Mouse (Mus musculus) liver, adult 2 months (tissue): ENCODE results near the gene Kdsr. TPM values are rescaled to one million over a fixed set of nuclear protein-coding genes. Genes with fewer than 3 reads are reported as not detected.

Source experiments
- DNase-seq: peaks from one replicate; pipeline ENCODE4 v3.0.0-alpha.2; 2011; ENCODE audit warnings: low read depth, low spot score; ENCODE audit errors: extremely low read depth
- H3K27ac ChIP-seq: fragments of 200-500 bp; replicated peaks from 2 replicates; pipeline ENCODE4 v1.5.1; 2012; ENCODE audit warnings: low read depth, mild to moderate bottlenecking, control low read depth, inconsistent platforms, low read length; ENCODE audit not compliant: insufficient read depth
- H3K27me3 ChIP-seq: fragments of 200-500 bp; 2 replicates; pipeline ENCODE4 v1.6.1; 2012; ENCODE audit warnings: mild to moderate bottlenecking, moderate library complexity, low read length, inconsistent platforms; ENCODE audit not compliant: control insufficient read depth, insufficient read depth
- H3K36me3 ChIP-seq: fragments of 200-500 bp; 2 replicates; pipeline ENCODE4 v1.6.1; 2012; ENCODE audit warnings: low read length, inconsistent platforms; ENCODE audit not compliant: control insufficient read depth, insufficient read depth
- H3K4me1 ChIP-seq: fragments of 200-500 bp; 2 replicates; pipeline ENCODE4 v1.6.1; 2011; ENCODE audit warnings: low read length; ENCODE audit not compliant: control insufficient read depth, insufficient read depth
- H3K4me3 ChIP-seq: fragments of 200-500 bp; 2 replicates; pipeline ENCODE4 v1.5.1; 2011; ENCODE audit warnings: low read depth, mild to moderate bottlenecking, control low read depth, low read length, moderate library complexity; ENCODE audit not compliant: insufficient read depth
- H3K79me2 ChIP-seq: fragments of 200-500 bp; 2 replicates; pipeline ENCODE4 v1.6.1; 2012; ENCODE audit warnings: inconsistent platforms, mild to moderate bottlenecking, low read length, moderate library complexity; ENCODE audit not compliant: control insufficient read depth, insufficient read depth
- H3K9ac ChIP-seq: fragments of 200-500 bp; 2 replicates; pipeline ENCODE4 v1.6.1; 2012; ENCODE audit warnings: low read depth, mild to moderate bottlenecking, control low read depth, inconsistent platforms, low read length
- CTCF ChIP-seq: fragments of 200-500 bp; IDR thresholded peaks from 2 replicates; pipeline ENCODE4 v1.5.1; 2011; ENCODE audit warnings: low read depth, low read length, control low read depth
- POLR2A ChIP-seq: fragments of 200-500 bp; IDR thresholded peaks from 2 replicates; pipeline ENCODE4 v1.6.1; 2011; ENCODE audit warnings: low read length, control low read depth; ENCODE audit not compliant: insufficient read depth; ENCODE audit errors: extremely low read depth
- WGBS: fragments of 180-500 bp; shearing (Covaris S2); methylation state at CpG from one replicate; pipeline ENCODE4 v1.1.7; 2018; 5-methylcytosine and 5-hydroxymethylcytosine counted together
- polyA plus RNA-seq: library from polyadenylated mRNA; depleted of rRNA; stranded (reverse); fragments of >200 nt; gene quantifications from 2 replicates; pipeline ENCODE4 v1.2.3, GENCODE M21; 2012
- total RNA-seq: library from RNA; depleted of rRNA; stranded (reverse); fragments of >200 nt; gene quantifications from 2 replicates; pipeline ENCODE4 v1.2.3, GENCODE M21; 2014

Kdsr gene
- total and polyA plus RNA-seq, 2 experiments, result 10.4 to 10.5 TPM

GRCm38 (mm10) chr1:106715111-106716083 lies 44.1 kb downstream of the Kdsr start:
- WGBS, result 87% methylated on average over 13 of the region's 13 CpGs

DNA sequence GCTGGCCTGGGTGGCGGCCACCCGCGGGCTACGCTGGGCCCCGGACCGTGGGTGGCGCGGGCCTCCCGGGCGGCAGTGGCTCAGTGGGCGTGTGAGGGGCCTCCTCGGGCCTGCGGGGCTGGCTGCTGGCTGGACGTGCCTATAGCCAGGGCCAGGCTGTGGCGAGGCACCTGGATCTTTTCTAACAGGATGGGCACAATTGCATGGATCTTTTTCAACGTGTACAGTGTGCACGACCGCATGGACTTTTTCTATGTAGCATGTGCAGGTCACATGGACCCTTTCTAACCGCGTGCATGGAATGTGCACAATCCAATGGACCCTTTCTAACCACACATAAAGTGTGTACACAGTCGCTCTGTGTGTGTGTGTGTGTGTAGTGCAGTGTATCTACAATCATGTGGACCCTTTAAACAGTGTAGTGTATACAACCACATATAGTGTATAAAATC lies 45.0 kb downstream of the Kdsr start:
- peak overlapping the region; percentile 93 for H3K9ac ChIP-seq
- H3K4me3 ChIP-seq, result peak overlapping the region; percentile 80
- 6% methylated on average over 21 of the region's 21 CpGs for WGBS
- no peaks in the 10 kb centered on the region for H3K36me3 ChIP-seq
- H3K27me3 ChIP-seq, result peaks cover 3% of the 10 kb centered on the region; the same call in 1 of the 2 replicates
- DNase-seq, result no peak
- TF ChIP-seq POLR2A, result no peak
- no peak for TF ChIP-seq CTCF
- no peaks in the 10 kb centered on the region; the same call in 1 of the 2 replicates for H3K4me1 ChIP-seq
- no peaks in the 10 kb centered on the region for H3K79me2 ChIP-seq
- no peak overlapping the region for H3K27ac ChIP-seq

More at GRCm38 (mm10) chr1:106715111-106716083, 44.1 kb downstream of the Kdsr start:
- H3K27ac ChIP-seq, result no peak overlapping the region
- H3K27me3 ChIP-seq, result peaks cover 3% of the 10 kb centered on the region; the same call in 1 of the 2 replicates
- H3K36me3 ChIP-seq, result no peaks in the 10 kb centered on the region; the same call in 1 of the 2 replicates
- no peak overlapping the region for H3K4me3 ChIP-seq
- no peaks in the 10 kb centered on the region; the same call in 1 of the 2 replicates for H3K4me1 ChIP-seq
- DNase-seq, result no peak
- TF ChIP-seq POLR2A, result no peak
- TF ChIP-seq CTCF, result no peak
- H3K79me2 ChIP-seq, result no peaks in the 10 kb centered on the region
- H3K9ac ChIP-seq, result no peak overlapping the region

- no peaks in the 10 kb centered on the region; the same call in 1 of the 2 replicates for H3K4me1 ChIP-seq
- H3K79me2 ChIP-seq, result no peaks in the 10 kb centered on the region
- H3K36me3 ChIP-seq, result no peaks in the 10 kb centered on the region
- peaks cover 3% of the 10 kb centered on the region; the same call in 1 of the 2 replicates for H3K27me3 ChIP-seq
- TF ChIP-seq CTCF, result no peak
- no peak for TF ChIP-seq POLR2A
- peak within 1 kb of the TSS; percentile 11; the same call in 1 of the 2 replicates for H3K27ac ChIP-seq
- 1% methylated on average over 82 of the region's 95 CpGs for WGBS
- H3K4me3 ChIP-seq, result peak within 1 kb of the TSS; percentile 80
- peak; percentile 30 for DNase-seq
- peak within 1 kb of the TSS; percentile 93 for H3K9ac ChIP-seq
These were observed 45.7 kb downstream of the Kdsr start, which contains the start of gene Bcl2 for GRCm38 (mm10) chr1:106713621-106714529. TSS of gene Bcl2 (minus strand) at chr1:106714274.

DNA sequence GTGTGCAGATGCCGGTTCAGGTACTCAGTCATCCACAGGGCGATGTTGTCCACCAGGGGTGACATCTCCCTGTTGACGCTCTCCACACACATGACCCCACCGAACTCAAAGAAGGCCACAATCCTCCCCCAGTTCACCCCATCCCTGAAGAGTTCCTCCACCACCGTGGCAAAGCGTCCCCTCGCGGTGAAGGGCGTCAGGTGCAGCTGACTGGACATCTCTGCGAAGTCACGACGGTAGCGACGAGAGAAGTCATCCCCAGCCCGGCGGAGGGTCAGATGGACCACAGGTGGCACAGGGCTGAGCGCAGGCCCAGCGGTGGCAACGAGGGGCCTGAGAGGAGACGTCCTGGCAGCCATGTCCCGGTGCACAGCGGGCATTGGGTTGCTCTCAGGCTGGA lies 47.2 kb downstream of the Kdsr start:
- peak overlapping the region; percentile 57 for H3K9ac ChIP-seq
- 10% methylated on average over 22 of the region's 22 CpGs for WGBS

More for the DNA sequence above, 47.2 kb downstream of the Kdsr start:
- no peak overlapping the region for H3K27ac ChIP-seq
- no peaks in the 10 kb centered on the region for H3K36me3 ChIP-seq
- TF ChIP-seq POLR2A (no peak), CTCF (peak; percentile 73)
- peaks cover 5% of the 10 kb centered on the region; the same call in 1 of the 2 replicates for H3K27me3 ChIP-seq
- no peaks in the 10 kb centered on the region for H3K79me2 ChIP-seq
- H3K4me3 ChIP-seq, result peak overlapping the region; percentile 65
- DNase-seq, result no peak
- no peaks in the 10 kb centered on the region; the same call in 1 of the 2 replicates for H3K4me1 ChIP-seq
